In the genomic region with DNA sequence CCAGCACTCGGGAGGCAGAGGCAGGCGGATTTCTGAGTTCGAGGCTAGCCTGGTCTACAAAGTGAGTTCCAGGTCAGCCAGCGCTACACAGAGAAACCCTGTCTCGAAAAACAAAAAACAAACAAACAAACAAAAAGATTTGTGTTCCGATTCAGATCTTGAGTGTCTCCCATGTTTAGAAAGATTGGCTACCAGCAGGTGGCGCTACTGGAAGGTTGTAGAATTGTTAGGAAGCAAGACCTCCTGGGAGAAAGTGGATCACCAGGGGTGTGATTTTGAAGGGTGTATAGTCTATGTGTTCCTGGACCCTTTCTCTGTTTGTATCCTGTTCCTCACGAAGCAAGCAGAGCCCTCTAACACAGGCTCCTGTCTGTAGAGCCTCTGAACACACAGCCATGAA, we compare ENCODE assay signal across 1 mouse cellular context.
TF ChIP-seq lines count a peak whose summit lies in the region.

No protein-coding gene starts in this region.

TF ChIP-seq in MEL, 35 proteins besides CTCF, POLR2A, EP300 and RAD21 (continued from another document):
- TF ChIP-seq MAX (IDR thresholded peaks at IDR 0.05; ENCODE audit: low read length) (no peak), ZMIZ1 (IDR thresholded peaks at IDR 0.05; ENCODE audit: low read depth, low read length) (no peak), POLR2AphosphoS5 (IDR thresholded peaks at IDR 0.05; ENCODE audit: borderline replicate concordance, low read depth, low read length) (no peak), SMC3 (IDR thresholded peaks at IDR 0.05; ENCODE audit: low read depth, low read length) (peak; percentile 92), UBTF (IDR thresholded peaks at IDR 0.05; ENCODE audit: borderline replicate concordance, insufficient read depth, low read depth, low read length) (no peak)
